Mouse (Mus musculus) erythroblast, embryonic 14.5 days (primary cell): Measurements from ENCODE around the gene Rpp25l. TPM values are rescaled to one million over a fixed set of nuclear protein-coding genes. Genes with fewer than 3 reads are reported as not detected.
"Not testable (repeated sequence)": the region's sequence is repeated elsewhere in the genome, so short reads cannot be mapped to it uniquely, and the experiment has no call there.

ENCODE experiments used
- H3K27me3 ChIP-seq: 2 replicates; pipeline ENCODE4 v1.6.1; 2012; ENCODE audit warnings: inconsistent platforms; ENCODE audit not compliant: control insufficient read depth
- H3K36me3 ChIP-seq: 2 replicates; pipeline ENCODE4 v1.6.1; 2012; ENCODE audit warnings: mild to moderate bottlenecking, inconsistent platforms; ENCODE audit not compliant: control insufficient read depth
- H3K4me1 ChIP-seq: 2 replicates; pipeline ENCODE4 v1.6.1; 2012; ENCODE audit warnings: inconsistent platforms; ENCODE audit not compliant: control insufficient read depth
- H3K4me3 ChIP-seq: replicated peaks from 2 replicates; pipeline ENCODE3; 2012; ENCODE audit warnings: moderate library complexity, mild to moderate bottlenecking, inconsistent platforms
- H3K9me3 ChIP-seq: 2 replicates; pipeline ENCODE4 v1.6.1; 2012; ENCODE audit warnings: low read length, inconsistent platforms, mixed read lengths; ENCODE audit not compliant: control insufficient read depth
- GATA1 ChIP-seq: IDR thresholded peaks from 2 replicates; pipeline ENCODE4 v1.6.1; 2012; ENCODE audit warnings: low read length, inconsistent platforms, mixed read lengths
- TAL1 ChIP-seq: IDR thresholded peaks from 3 replicates; pipeline ENCODE4 v1.6.1; 2012; ENCODE audit warnings: low read length, inconsistent platforms, mixed read lengths
- polyA plus RNA-seq: library from polyadenylated mRNA; stranded (reverse); fragments of >175 nt; gene quantifications from 2 replicates; pipeline ENCODE4 v1.2.3, GENCODE M21; 2012

Rpp25l gene
- polyA plus RNA-seq: 7.5 and 11.4 TPM in 2 replicates

DNA sequence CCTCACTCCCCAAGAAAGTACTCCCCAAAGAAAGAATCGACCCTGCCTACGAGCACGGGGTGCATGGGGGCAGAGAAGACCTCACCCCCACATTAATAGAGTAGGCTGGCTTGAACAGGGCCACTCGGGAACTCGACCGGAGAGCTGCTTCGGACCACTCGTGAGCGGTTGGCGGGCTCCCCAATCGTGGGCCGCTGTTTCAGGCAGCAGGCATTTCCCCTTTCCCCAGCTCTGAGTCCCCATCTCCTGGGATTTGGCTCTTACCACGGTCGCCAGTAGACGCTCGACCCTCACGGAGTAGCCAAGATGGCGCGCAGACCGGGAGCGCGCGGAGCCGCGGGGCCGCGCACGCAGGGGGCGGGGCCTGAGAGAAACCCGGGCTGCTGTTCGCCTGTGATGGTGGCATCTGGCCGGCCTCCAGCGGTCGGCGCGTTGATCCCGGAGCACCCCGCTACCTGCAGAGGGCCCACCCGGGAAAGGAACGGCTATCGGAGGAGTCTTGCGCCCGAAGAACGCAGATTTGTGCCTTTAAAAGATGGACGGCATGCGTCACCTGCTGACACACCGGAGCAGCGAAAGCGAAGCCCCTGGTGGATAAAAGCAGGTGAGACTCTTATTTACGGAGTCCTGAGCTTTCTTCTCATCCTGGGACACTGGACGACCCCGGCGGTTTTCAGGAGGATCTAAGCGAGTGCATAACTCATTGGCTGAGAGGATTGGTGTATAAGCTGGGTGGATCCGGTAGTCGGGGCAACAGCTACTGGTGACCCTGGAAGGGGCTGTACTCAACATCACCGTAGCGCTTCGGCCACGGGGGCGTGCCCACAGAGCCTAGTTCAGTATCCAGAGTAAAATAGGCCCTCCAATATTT is at the start of gene Rpp25l:
TSS of gene Rpp25l (minus strand) at position 338 of the 871 bp plus-strand sequence.
- H3K27me3 ChIP-seq: peaks cover 3% of the 10 kb centered on the region; the same call in 1 of the 2 replicates

DNA sequence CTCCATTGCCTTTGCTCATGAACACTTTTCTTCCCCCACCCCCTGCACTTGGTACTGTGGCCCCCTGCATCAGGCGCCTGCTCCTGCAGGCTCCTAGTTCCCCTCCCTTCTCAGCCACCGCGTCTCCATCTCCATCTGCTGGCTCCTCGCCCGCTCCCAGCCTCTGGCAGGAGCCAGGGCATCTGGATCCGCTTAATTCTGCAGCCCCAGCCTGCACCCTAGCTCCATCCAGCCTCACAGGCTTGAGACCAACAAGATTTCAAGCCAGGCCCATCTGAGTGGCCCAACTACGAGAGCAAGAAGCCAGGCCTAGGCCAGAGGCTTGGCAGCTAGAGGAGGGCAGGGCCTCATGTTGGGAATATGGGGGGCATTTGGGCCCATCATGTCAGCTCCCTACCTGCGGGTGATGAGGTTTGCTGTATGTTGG is 49.4 kb upstream of the Rpp25l start:
- not testable (repeated sequence) for H3K36me3 ChIP-seq, H3K4me3 ChIP-seq, H3K27me3 ChIP-seq, H3K9me3 ChIP-seq
- H3K4me1 ChIP-seq: peaks cover 19% of the 10 kb centered on the region

More for the DNA sequence above, at the start of gene Rpp25l:
- H3K4me1 ChIP-seq: peaks cover 35% of the 10 kb centered on the region
- peaks cover 56% of the 10 kb centered on the region for H3K36me3 ChIP-seq
- peak within 1 kb of the TSS; percentile 73 for H3K4me3 ChIP-seq
- TF ChIP-seq GATA1: no peak
- no peak for TF ChIP-seq TAL1
- no peaks in the 10 kb centered on the region for H3K9me3 ChIP-seq

DNA sequence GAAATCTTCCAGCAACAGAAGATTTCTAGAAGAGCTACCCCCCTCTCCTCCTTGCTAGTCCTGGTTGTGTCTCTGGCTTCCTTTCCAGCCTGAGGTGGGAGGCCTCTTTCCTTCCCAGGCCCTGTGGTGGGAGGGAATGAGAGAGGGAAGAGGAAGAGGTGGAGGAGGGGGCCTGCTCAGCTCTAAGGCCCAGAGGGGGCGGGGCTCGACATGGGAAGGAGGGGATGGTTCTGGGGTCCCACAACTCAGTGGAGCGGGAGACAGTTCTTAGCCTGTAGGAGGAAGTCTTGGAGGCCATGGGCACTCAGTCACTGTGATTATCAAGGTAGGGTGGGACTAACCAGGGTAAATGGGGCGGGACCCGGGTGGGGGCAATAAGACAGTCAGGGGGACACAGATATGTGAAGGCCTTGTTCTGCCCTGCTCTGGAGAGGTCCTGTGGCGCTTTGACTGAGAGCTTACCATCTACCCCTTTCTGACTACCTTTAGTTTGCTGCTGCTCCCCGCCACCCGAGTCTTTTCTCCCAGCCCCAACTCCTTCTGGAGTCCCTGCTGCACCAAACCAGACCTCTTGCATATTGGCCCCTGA is 48.9 kb upstream of the Rpp25l start:
- TF ChIP-seq GATA1: no peak

GRCm38 (mm10) chr4:41761680-41762079 is 48.3 kb upstream of the Rpp25l start:
- H3K27me3 ChIP-seq: no peaks in the 10 kb centered on the region
- no peak for TF ChIP-seq GATA1
- H3K4me1 ChIP-seq: peaks cover 15% of the 10 kb centered on the region
- no peak overlapping the region for H3K4me3 ChIP-seq
- no peaks in the 10 kb centered on the region for H3K9me3 ChIP-seq
- peaks cover 17% of the 10 kb centered on the region for H3K36me3 ChIP-seq

More for the DNA sequence above, 48.9 kb upstream of the Rpp25l start:
- Histone ChIP-seq H3K9me3 (no peaks in the 10 kb centered on the region), H3K36me3 (peaks cover 12% of the 10 kb centered on the region), H3K4me3 (no peak overlapping the region), H3K4me1 (peaks cover 16% of the 10 kb centered on the region), H3K27me3 (no peaks in the 10 kb centered on the region)

DNA sequence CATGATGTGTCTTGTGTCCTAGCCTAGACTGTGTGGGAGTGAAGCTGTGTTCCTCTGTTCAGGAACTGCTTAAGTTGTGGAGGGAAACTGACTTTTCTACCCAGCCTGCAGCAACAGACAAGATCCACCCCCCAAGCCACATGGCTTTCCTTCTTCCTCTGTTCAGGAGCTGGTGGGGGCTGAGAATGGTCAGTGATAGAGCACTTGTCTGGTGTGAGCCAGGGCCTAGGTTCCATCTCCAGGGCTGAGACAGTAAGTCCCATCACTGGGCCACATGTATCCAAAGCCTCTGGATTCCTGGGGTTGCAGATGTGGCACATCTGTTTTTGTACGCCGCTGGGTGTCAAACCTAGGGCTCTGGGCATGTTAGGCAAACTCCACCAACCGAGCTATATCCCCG is 47.6 kb upstream of the Rpp25l start:
- Histone ChIP-seq H3K27me3 (no peaks in the 10 kb centered on the region), H3K9me3 (no peaks in the 10 kb centered on the region), H3K4me3 (peak overlapping the region; percentile 43), H3K36me3 (peaks cover 19% of the 10 kb centered on the region), H3K4me1 (peaks cover 22% of the 10 kb centered on the region)
- TF ChIP-seq TAL1: no peak
- no peak for TF ChIP-seq GATA1

GRCm38 (mm10) chr4:41760288-41760721 is 47.0 kb upstream of the Rpp25l start:
- no peak for TF ChIP-seq TAL1
- TF ChIP-seq GATA1: no peak
- no peaks in the 10 kb centered on the region for H3K9me3 ChIP-seq
- peaks cover 28% of the 10 kb centered on the region for H3K4me1 ChIP-seq
- peak overlapping the region; percentile 43 for H3K4me3 ChIP-seq
- no peaks in the 10 kb centered on the region for H3K27me3 ChIP-seq
- H3K36me3 ChIP-seq: peaks cover 19% of the 10 kb centered on the region

- TF ChIP-seq GATA1: no peak
- no peak for TF ChIP-seq TAL1
- H3K9me3 ChIP-seq: no peaks in the 10 kb centered on the region
- peak overlapping the region; percentile 30 for H3K4me3 ChIP-seq
- peaks cover 19% of the 10 kb centered on the region for H3K36me3 ChIP-seq
- H3K4me1 ChIP-seq: peaks cover 33% of the 10 kb centered on the region
- no peaks in the 10 kb centered on the region for H3K27me3 ChIP-seq
Observed at GRCm38 (mm10) chr4:41759656-41760287, 46.4 kb upstream of the Rpp25l start.

- H3K36me3 ChIP-seq: peaks cover 19% of the 10 kb centered on the region
- peaks cover 35% of the 10 kb centered on the region for H3K4me1 ChIP-seq
- TF ChIP-seq TAL1 (no peak), GATA1 (no peak)
- no peaks in the 10 kb centered on the region for H3K9me3 ChIP-seq
- no peaks in the 10 kb centered on the region for H3K27me3 ChIP-seq
- no peak overlapping the region for H3K4me3 ChIP-seq
Observed at GRCm38 (mm10) chr4:41759206-41759605, 45.9 kb upstream of the Rpp25l start.

- Histone ChIP-seq H3K4me1 (peaks cover 35% of the 10 kb centered on the region), H3K36me3 (peaks cover 19% of the 10 kb centered on the region), H3K27me3 (no peaks in the 10 kb centered on the region), H3K4me3 (no peak overlapping the region), H3K9me3 (no peaks in the 10 kb centered on the region)
- TF ChIP-seq TAL1: no peak
- no peak for TF ChIP-seq GATA1
Observed at GRCm38 (mm10) chr4:41758701-41759100, 45.4 kb upstream of the Rpp25l start.
